In the genomic region with DNA sequence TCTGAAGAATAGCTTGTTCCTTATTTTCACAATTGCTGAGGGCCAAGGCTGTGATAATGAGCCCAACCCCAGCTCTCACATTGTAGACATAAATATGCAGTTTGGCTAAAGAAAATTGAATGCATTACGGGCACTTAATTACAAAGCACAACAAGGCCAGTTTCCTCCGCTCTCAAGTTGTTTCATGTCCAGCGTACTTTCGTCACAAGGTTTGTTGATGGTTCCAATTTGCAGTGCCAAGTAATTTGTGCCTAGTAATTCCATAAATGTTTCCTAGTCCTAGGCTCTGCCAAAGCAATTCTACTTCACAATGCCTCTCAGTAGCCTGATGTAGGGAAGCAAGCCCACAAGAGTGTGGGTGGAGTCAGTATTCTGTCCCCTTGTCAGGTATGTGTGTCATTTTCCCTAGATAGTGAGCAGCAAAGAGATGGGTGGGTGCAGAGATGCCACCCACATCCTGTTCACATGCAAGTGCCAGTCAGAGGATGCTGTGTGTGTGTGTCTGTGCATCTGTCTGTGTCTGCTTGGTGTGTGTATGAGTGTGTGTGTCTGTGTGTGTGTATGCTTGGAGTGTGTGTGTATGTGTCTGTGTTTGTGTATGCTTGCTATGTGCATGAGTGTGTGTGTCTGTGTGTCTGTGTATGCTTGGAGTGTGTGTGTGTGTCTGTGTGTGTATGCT, we compare ENCODE assay signal across 17 mouse cellular contexts.
A peak's percentile ranks its signal among the peaks of the same experiment; 100 is the strongest.
DNase-seq lines count a peak whose midpoint lies in the region; ATAC-seq lines count a peak whose summit lies in the region.
"Had no signal": no experiment of that assay in that cellular context is flagged by ENCODE, and none has a peak within 500 bp of the region (broad histone marks: within the 10 kb centered on the region; RNA-seq: fewer than 3 reads in every experiment).

No protein-coding gene starts in this region.

- no peaks in the 10 kb centered on the region for H3K27me3 ChIP-seq in intestine, embryonic 14.5 days (replicated peaks; ENCODE audit: control insufficient read depth, insufficient read depth, low read length)
- no peaks in the 10 kb centered on the region for H3K27me3 ChIP-seq in intestine, embryonic 16.5 days (replicated peaks; ENCODE audit: control insufficient read depth, insufficient read depth, low read length)
- no peaks in the 10 kb centered on the region for H3K27me3 ChIP-seq in neural tube, embryonic 13.5 days
- H3K27me3 ChIP-seq: embryonic facial prominence, embryonic 12.5 days; intestine, embryonic 15.5 days; liver, embryonic 12.5 days had no signal

- H3K4me3 ChIP-seq in intestine, embryonic 14.5 days (ENCODE audit: low read depth, low read length), result no peak overlapping the region
- H3K4me3 ChIP-seq in intestine, embryonic 16.5 days (ENCODE audit: low read length), result no peak overlapping the region
- H3K4me3 ChIP-seq in neural tube, embryonic 13.5 days, result no peak overlapping the region
- H3K4me3 ChIP-seq: embryonic facial prominence, embryonic 12.5 days; gastrocnemius, adult 2 months; hindbrain, embryonic 10.5 days; intestine, embryonic 15.5 days; liver, embryonic 12.5 days; myocyte had no signal

- no peaks in the 10 kb centered on the region for H3K9me3 ChIP-seq in intestine, embryonic 14.5 days (ENCODE audit: control insufficient read depth, low read length)
- no peaks in the 10 kb centered on the region for H3K9me3 ChIP-seq in intestine, embryonic 16.5 days (ENCODE audit: control insufficient read depth, low read length)
- no peaks in the 10 kb centered on the region for H3K9me3 ChIP-seq in neural tube, embryonic 13.5 days
- H3K9me3 ChIP-seq: embryonic facial prominence, embryonic 12.5 days; hindbrain, embryonic 10.5 days; intestine, embryonic 15.5 days; liver, embryonic 12.5 days had no signal

- H3K9ac ChIP-seq in intestine, embryonic 14.5 days (ENCODE audit: low read length), result no peak overlapping the region
- H3K9ac ChIP-seq in intestine, embryonic 16.5 days (ENCODE audit: low read depth, low read length), result no peak overlapping the region
- H3K9ac ChIP-seq in neural tube, embryonic 13.5 days, result no peak overlapping the region
- H3K9ac ChIP-seq: embryonic facial prominence, embryonic 12.5 days; intestine, embryonic 15.5 days; liver, embryonic 12.5 days had no signal

- no peaks in the 10 kb centered on the region for H3K4me1 ChIP-seq in intestine, embryonic 14.5 days (replicated peaks; ENCODE audit: control insufficient read depth, insufficient read depth, low read length)
- H3K4me1 ChIP-seq in intestine, embryonic 16.5 days (ENCODE audit: control insufficient read depth, insufficient read depth, low read length), result no peaks in the 10 kb centered on the region
- no peaks in the 10 kb centered on the region for H3K4me1 ChIP-seq in neural tube, embryonic 13.5 days (replicated peaks)
- H3K4me1 ChIP-seq: intestine, embryonic 15.5 days; liver, embryonic 12.5 days had no signal

- no peak for ATAC-seq in intestine, embryonic 14.5 days (replicated peaks; ENCODE audit: low FRiP score, low TSS enrichment, low read depth)
- ATAC-seq in intestine, embryonic 16.5 days, result no peak
- 0 out of 2 replicates have a peak, but pooled peaks have one; percentile 40 for ATAC-seq in neural tube, embryonic 13.5 days (ENCODE audit: low read depth)
- peak; percentile 85 for ATAC-seq in activated CD4-positive, CD25-positive, alpha-beta regulatory T cell, adult 4 months
- ATAC-seq: intestine, embryonic 15.5 days; liver, embryonic 12.5 days had no signal

- no peak overlapping the region for H3K27ac ChIP-seq in intestine, embryonic 14.5 days (ENCODE audit: low read depth)
- H3K27ac ChIP-seq in intestine, embryonic 16.5 days (ENCODE audit: low read length), result no peak overlapping the region
- H3K27ac ChIP-seq in neural tube, embryonic 13.5 days (replicated peaks), result no peak overlapping the region
- H3K27ac ChIP-seq: embryonic facial prominence, embryonic 12.5 days; gastrocnemius, adult 2 months; intestine, embryonic 15.5 days; kidney, postnatal 0 days; liver, embryonic 12.5 days had no signal

- H3K36me3 ChIP-seq in intestine, embryonic 14.5 days (ENCODE audit: control insufficient read depth, insufficient read depth, low read length), result no peaks in the 10 kb centered on the region
- no peaks in the 10 kb centered on the region for H3K36me3 ChIP-seq in intestine, embryonic 16.5 days (ENCODE audit: control insufficient read depth, insufficient read depth, low read length)
- H3K36me3 ChIP-seq in neural tube, embryonic 13.5 days, result no peaks in the 10 kb centered on the region
- H3K36me3 ChIP-seq: embryonic facial prominence, embryonic 12.5 days; hindbrain, embryonic 10.5 days; intestine, embryonic 15.5 days; liver, embryonic 12.5 days had no signal

- DNase-seq in intestine, embryonic 14.5 days (ENCODE audit: low spot score), result peak; percentile 13
- DNase-seq in neural tube, embryonic 10.5 days (ENCODE audit: extremely low spot score, low spot score), result no peak
- peak; percentile 62 for DNase-seq in naive thymus-derived CD4-positive, alpha-beta T cell, adult 2 months (ENCODE audit: low read depth)
- DNase-seq in spleen, postnatal 14 days (ENCODE audit: low spot score in 2 of 2), result no peak
- DNase-seq: adrenal gland, postnatal 10 days; cerebellum, adult 18-20 months; gastrocnemius, adult 2 months; heart, adult 11 months had no signal

- 81% methylated on average over 4 of the region's 4 CpGs for WGBS in intestine, embryonic 14.5 days
- WGBS in intestine, embryonic 16.5 days, result 80% methylated on average over 4 of the region's 4 CpGs
- 79% methylated on average over 4 of the region's 4 CpGs for WGBS in neural tube, embryonic 13.5 days

- H3K4me2 ChIP-seq in intestine, embryonic 14.5 days (ENCODE audit: low read length), result no peak overlapping the region
- H3K4me2 ChIP-seq in intestine, embryonic 16.5 days (ENCODE audit: low read depth, low read length), result no peak overlapping the region
- no peak overlapping the region for H3K4me2 ChIP-seq in neural tube, embryonic 13.5 days
- H3K4me2 ChIP-seq: embryonic facial prominence, embryonic 12.5 days; intestine, embryonic 15.5 days; liver, embryonic 12.5 days had no signal

Comparison
In these comparisons a context has a peak if more than half of its experiments do, and no peak if none do; other contexts are left out.
1. ATAC-seq: peak in neural tube, embryonic 13.5 days (single experiment) and activated CD4-positive, CD25-positive, alpha-beta regulatory T cell, adult 4 months (single experiment); none in intestine, embryonic 14.5 days (single experiment) and intestine, embryonic 16.5 days (single experiment).
2. DNase-seq: peak in intestine, embryonic 14.5 days (single experiment) and naive thymus-derived CD4-positive, alpha-beta T cell, adult 2 months (single experiment); none in neural tube, embryonic 10.5 days (single experiment) and spleen, postnatal 14 days (0 of 2).